ENCODE assay signal across 8 mouse cellular contexts in the genomic region with DNA sequence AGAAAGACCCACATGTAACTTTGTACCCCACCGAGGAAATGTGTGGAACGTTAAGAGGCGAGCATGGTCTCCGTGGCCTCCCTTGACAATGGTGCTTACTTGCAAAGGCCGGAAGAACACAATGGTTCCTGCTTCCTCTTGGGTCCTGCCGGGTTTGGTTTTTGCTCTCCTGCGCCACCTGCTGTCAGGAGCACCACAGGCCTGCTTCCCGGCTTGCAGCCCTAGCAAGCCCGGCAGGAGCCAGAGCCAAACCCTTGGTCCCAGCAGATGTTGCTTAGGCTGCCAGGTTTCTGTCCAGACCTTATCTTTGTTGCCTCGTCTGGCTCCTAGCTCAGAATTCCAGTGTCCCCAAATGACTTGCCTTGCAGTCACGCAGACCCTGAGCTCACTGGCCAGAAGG.
DNase-seq lines count a peak whose midpoint lies in the region; ATAC-seq lines count a peak whose summit lies in the region.

No protein-coding gene starts in this region.

- 21% methylated on average over 11 of the region's 11 CpGs for WGBS in intestine, embryonic 15.5 days
- WGBS in midbrain, embryonic 13.5 days = 8% methylated on average over 11 of the region's 11 CpGs

- intact Hi-C loops in left cerebral cortex, postnatal 25 days (cut with DNase I) = loop anchor here (1.0 to 2.0 kb wide), 2 partner anchors 85 to 232 kb away; no protein-coding TSS in a partner anchor

- ATAC-seq in intestine, embryonic 15.5 days = peak; percentile 62
- ATAC-seq in midbrain, embryonic 13.5 days = peak; percentile 72
- ATAC-seq in activated CD4-positive, CD25-positive, alpha-beta regulatory T cell, adult 4 months = no peak

- DNase-seq in adrenal gland, adult 18-20 months (ENCODE audit: low spot score in 2 of 2) = peak; percentile 90 to 91
- peak; percentile 91 for DNase-seq in embryo, embryonic 10 days (ENCODE audit: low spot score)
- peak; percentile 92 for DNase-seq in gastrocnemius, postnatal 25 days
- DNase-seq in left cerebral cortex, postnatal 25 days (ENCODE audit: low spot score in 2 of 2) = peak; percentile 84 to 90
- DNase-seq in spleen, adult 12 weeks (ENCODE audit: low spot score) = peak; percentile 17

- H3K4me2 ChIP-seq in intestine, embryonic 15.5 days (replicated peaks) = no peak overlapping the region
- no peak overlapping the region for H3K4me2 ChIP-seq in midbrain, embryonic 13.5 days (replicated peaks)

- no peak overlapping the region for H3K9ac ChIP-seq in intestine, embryonic 15.5 days
- 0 out of 2 replicates have a peak overlapping the region, but pooled peaks have one; percentile 10 for H3K9ac ChIP-seq in midbrain, embryonic 13.5 days (replicated peaks)

- H3K36me3 ChIP-seq in intestine, embryonic 15.5 days = no peaks in the 10 kb centered on the region
- H3K36me3 ChIP-seq in midbrain, embryonic 13.5 days = 0 out of 2 replicates have a peak, but pooled peaks cover 2% of the 10 kb centered on the region

- no peaks in the 10 kb centered on the region for H3K27me3 ChIP-seq in intestine, embryonic 15.5 days (replicated peaks)
- no peaks in the 10 kb centered on the region for H3K27me3 ChIP-seq in midbrain, embryonic 13.5 days

- H3K9me3 ChIP-seq in intestine, embryonic 15.5 days = no peaks in the 10 kb centered on the region
- H3K9me3 ChIP-seq in midbrain, embryonic 13.5 days = no peaks in the 10 kb centered on the region

- H3K4me1 ChIP-seq in intestine, embryonic 15.5 days (replicated peaks) = 0 out of 2 replicates have a peak, but pooled peaks cover 5% of the 10 kb centered on the region
- peaks cover 22% of the 10 kb centered on the region for H3K4me1 ChIP-seq in midbrain, embryonic 13.5 days (replicated peaks)

- H3K4me3 ChIP-seq in intestine, embryonic 15.5 days (replicated peaks) = no peak overlapping the region
- no peak overlapping the region for H3K4me3 ChIP-seq in midbrain, embryonic 13.5 days (replicated peaks)

- peak overlapping the region; percentile 24; the same call in 1 of the 2 replicates for H3K27ac ChIP-seq in intestine, embryonic 15.5 days
- H3K27ac ChIP-seq in midbrain, embryonic 13.5 days = peak overlapping the region; percentile 68

Comparison
In these comparisons a context has a peak if more than half of its experiments do, and no peak if none do; other contexts are left out.
1. DNase-seq: peak in every context shown above with its lines; median percentile 92 in gastrocnemius, postnatal 25 days; 91 in embryo, embryonic 10 days; 90 in adrenal gland, adult 18-20 months; 87 in left cerebral cortex, postnatal 25 days; 17 in spleen, adult 12 weeks.